Mouse (Mus musculus) right cerebral cortex, adult 18-20 months (tissue): Measurements from ENCODE around the gene Mepce.
A peak's percentile ranks its signal among the peaks of the same experiment; 100 is the strongest.

ENCODE experiments used
- DNase-seq: peaks from one replicate; pipeline ENCODE4 v3.0.0; 2022; ENCODE audit warnings: mixed read lengths

Mepce gene

DNA sequence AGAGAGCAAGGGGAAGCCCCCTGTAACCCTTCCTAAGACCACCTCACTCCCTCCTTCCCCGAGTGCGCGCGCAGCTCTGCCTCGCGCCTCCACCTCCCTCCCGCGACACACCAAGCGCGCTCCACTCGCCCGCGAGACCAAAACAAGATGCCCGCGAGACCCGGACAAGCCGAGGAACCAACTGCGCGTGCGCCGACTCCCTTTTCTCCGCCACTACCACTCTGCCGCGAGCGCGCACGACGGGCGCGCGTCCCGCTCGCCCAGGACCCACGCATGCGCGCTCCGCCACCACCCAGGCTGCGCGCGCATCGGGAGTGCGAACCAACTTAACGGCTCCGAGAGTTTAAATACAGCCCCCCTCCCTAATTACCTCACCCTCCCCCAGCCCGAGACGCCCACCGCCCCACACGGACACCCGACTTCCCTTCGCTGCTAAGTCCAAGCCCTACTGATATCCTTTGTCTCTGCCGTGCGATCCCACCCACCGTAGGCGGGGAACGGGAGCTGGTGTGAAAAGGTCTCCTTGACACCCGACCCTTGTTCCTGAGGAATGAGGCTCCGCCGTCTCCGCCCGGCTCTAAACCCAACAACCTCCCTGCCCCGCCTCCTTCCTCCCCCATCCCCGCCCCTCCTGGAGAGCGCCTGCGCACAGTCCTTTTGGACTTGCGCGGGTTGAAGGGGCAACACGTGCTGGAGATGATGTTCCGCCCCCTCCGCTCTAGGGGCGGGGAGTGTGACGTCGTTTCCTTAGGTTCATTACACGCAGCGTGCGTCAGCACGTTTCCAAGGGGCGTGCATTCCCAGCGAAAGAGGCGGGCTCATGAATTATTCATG lies 1.1 kb downstream of the Mepce start:
- DNase-seq = peak; percentile 99

DNA sequence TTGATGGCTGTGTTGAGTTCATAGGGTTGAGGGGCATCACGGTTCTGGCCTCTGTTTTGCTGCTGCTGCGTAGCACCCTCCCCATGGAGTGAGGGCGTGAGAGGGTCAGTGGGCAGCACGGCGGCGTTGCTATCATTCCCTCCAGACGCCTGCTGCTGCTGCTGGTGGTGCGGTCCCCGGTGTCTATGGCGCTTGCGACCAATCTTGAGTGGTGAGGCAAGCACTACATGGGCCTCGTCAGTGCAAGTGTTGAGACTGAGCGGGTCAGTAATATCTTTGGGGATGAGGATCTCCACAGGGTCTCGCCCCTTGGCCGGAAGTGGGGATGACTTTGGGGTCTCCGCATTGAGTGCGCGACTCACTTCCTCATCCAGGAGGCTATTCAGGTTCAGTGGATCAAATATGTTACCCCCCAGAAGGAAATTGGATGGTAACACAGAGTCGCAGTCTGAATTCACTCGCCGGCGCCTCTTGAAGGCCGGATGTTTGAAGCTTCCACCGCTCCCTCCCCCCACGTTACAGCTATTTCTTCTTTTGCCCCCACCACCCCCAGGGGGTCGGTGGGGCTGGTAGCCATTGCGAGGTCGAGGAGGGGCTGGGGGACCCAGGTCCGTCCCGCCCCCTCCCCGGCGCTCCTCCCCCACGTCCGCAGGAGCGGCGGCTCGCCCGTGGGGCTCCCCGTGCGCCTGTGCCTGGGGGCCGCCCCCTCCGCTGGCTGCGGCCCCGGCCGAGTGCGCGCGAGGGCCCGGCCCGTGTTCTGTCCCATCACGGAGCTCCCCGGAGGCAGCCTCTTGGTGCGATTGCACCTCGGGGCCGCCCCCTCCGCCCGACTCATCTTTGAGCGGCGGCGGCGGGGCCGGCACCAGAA lies 2.1 kb downstream of the Mepce start:
- DNase-seq = no peak

DNA sequence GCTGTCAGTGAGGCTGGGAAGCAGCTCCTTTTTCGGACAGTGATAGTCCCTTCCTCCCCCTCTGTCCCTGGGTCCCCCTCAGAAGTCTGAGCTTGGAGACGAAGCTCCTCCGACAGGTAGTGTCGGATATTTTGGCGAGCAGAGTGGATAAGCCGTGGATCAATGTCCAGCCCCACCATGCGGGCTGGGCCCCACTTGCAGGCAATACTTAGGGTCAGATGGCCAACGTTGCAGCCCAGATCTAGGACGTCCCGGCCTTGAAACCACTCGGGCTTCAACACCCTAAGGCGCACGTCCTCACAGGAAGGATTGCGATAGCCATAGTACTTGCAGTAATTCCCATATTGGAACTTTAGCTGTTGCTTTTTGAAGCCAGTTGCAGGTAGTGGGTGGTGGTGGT lies 2.9 kb downstream of the Mepce start:
- DNase-seq = no peak

DNA sequence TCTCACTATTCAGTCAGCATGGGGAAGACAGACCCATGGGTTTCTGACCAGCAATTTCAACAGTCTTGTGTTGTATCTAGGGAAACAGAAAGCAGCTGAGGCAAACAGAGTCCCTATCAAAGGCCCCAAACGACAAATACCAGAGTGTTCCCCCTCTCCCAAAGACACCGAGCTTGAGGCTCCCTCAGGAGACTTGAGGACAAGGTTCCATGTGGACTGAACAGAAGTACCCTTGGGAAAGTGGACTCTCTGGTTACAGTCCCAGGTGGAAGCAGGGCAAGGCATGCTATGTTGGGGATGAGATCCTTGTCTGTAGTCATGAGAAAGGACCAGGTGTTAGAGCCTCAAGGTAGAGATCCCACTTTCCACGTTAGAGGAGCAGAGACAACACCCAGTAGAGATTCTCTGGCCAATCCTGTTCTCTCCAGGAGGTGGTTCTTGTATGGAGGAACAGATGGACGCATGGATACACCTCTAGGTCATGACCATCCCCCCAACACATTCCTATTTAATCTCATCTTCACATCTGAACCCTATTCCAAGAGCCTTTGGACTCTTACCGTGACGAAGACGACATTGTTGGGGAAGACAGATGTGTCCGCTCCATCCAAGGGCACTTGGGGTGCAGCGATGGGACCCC lies 3.4 kb downstream of the Mepce start:
- DNase-seq = no peak

DNA sequence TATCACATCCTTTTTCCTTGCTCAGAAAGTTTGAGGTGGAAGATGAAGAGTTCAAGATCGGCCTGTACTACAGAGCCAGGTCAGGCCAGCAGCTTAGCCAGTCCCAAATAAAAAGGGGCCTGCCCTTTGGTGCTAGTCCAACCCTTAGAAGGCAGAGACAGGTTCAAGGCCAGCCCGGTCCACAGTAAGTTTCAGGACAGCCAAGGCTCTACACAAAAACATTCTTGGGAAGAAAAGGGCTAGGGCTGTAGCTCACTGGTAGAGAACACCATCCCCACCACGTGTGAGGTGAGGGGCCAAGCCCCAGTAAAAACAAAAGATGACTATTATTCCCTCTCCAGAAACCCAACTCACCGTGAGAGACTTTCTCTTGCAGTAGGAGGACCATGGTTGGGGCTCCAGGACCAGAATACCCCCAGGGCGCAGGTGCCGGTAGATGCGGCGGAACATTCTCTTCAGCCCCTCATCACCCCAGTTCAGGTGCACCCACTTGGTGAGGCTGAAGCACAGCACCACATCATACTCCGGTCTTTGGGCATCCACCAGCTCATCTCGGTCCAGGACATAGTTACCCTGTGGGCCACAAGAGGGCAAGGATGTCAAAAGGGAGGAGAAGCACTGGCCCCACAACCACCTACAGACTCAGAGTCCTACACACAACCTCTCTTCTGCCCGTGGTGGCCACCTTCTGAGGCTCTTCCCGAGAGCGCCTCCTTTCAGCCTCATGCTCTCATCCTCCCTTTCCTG lies 4.5 kb downstream of the Mepce start:
- no peak for DNase-seq

DNA sequence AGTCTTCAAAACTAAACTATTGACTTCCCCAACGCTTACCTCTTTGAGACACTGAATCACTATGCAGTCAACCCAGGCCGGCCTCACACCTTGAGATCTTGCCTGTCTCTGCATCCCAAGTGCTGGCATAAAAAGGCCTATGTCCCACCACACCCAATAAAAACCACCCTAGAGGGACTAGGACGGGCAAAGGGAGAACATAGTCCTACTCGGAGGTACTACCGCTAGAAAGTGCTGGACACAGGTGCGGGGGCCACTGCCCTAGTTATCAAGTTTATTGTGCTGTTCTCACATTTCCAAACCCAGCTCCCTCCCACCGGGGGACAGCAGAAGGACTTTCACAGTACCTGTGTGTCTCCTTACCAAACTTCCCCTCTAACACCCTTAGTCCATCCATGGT lies 5.8 kb downstream of the Mepce start:
- DNase-seq = no peak

DNA sequence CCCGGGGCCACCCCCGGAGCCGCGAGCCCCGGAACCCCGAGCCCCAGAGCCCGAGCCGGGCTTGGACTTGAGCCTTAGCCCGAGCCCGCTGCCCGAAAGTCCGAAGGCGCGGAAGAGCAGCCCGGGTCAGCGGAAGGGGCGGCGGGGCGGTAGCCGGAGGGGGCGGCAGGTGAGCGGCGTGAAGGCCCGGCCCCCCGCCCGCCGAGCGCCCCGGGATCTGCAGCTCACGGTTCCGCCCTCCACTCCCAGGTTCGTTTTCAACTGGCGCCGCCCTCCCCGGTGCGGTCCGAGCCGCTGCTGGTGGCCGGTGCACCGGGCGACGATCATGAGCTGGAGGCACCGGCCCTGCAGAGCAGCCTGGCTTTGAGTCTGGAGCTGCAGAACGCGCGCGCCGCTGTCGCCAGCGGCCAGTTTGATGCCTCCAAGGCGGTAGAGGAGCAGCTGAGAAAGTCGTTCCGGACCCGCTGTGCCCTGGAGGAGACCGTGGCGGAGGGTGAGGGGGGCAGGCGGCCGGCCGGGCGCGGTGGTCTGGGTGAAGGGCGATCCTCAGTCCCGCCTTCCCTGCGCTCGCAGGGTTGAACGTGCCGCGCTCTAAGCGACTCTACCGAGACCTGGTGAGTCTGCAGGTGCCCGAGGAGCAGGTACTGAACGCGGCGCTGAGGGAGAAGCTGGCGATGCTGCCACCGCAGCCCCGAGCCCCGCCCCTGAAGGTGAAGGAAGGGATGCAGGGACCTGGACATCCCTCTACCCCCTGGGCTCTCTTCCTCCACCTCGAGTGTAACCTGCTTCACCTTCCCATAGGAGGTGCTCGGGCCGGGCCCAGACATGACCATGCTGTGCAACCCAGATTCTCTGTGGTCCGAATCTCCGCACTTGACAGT lies 8.2 kb downstream of the Mepce start:
- DNase-seq = no peak

DNA sequence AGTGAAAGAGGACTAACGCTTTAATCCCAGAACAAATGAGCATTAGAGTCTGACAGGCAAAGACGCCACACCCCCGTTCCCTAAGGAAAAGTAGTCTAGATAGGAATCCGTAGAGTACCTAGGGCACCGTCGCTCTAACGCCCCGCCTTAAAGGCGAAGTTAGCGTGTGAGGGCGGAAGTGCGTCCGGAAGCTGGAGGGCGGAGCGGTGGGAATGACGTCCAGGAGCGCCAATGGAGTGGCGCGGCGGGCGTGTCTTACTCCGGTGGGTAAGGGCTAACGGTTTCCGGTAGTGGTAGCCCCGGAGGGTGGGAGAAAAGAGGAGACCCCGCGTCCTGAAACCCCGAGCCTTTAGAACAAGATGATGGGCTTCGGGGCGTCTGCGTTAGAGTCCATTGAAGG lies 8.8 kb downstream of the Mepce start, which contains the start of gene Ppp1r35:
Ppp1r35 (plus strand) TSS at position 215 of the 400 bp plus-strand sequence.
- DNase-seq = peak; percentile 98

DNA sequence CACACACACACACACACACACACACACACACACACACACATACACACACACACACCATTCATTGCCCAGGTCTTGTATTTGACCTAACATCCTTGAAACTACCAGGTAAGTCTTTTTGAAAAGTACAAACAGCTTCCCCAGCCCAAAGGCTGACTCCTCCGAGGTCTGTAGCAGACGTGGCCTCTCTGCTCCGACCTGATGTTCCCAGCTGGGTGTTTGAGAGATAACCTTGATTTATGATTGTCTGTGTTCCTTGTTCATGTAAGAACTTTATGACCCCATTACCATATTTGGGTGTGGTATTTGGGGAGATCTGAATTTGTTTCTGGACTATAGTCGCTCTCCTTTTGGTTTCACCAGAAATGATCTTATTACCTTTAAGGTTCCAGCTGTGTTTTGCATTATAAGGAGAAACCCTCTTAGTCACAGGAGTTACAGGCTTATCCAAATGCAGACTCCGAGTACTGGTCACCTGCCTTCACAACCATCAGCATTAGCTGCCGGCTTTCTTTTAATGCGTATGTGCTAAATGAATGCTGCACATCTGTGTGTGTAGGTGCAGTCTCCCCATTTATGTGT lies 10.1 kb downstream of the Mepce start:
- DNase-seq = no peak

DNA sequence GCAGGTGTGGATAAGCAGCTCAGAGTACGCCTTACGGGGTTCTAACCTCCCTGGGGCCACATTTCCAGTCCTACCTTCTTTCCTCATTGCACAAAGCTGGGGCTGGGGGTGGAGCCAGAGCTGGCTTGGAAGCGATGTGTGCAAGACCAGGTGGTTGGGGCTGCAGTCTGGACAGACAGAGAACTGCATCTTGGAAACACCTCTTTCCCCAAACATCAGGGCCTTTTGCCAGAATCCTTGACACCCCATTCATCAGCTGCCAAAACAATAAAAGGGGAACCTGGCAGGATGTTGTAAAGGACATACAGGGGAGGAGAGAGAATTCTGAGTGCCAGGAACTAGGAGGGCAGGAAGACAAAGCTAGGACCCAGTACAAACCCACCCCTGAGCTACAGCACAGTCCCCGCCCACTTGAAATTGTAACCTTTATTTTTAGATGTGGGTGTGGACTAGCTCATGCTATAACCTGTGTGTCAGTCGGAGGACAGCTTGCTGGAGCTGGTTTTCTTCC lies 11.0 kb downstream of the Mepce start:
- no peak for DNase-seq

DNA sequence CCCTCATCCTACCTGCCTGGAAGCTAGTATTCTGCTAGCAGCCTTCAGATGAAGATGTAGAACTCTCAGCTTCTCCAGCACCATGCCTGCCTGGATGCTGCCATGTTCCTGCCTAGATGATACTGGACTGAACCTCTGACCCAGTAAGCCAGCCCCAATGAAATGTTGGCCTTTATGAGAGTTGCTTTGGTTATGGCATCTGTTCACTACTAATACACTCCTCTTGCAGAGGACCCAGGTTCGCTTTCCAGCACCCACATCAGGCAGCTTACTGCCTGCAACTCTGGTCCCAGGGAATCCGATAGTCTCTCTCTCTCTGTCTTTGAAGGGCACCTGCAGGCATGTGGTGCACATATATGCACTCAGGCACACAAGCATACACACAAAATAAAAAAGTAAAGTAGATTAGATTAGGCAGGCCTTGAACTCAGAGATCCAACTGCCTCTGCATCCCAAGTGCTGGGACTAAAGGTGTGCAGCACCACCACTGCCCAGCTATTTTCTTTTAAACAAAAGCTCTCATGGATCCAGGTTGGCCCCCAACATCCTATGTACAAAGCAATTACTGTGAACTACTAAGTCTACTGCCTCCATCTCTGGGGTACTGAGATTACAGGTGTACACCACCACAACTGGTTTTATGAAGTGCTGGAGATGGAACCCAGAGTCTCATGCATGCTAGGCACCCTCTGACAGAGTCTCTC lies 11.7 kb downstream of the Mepce start:
- DNase-seq = no peak

DNA sequence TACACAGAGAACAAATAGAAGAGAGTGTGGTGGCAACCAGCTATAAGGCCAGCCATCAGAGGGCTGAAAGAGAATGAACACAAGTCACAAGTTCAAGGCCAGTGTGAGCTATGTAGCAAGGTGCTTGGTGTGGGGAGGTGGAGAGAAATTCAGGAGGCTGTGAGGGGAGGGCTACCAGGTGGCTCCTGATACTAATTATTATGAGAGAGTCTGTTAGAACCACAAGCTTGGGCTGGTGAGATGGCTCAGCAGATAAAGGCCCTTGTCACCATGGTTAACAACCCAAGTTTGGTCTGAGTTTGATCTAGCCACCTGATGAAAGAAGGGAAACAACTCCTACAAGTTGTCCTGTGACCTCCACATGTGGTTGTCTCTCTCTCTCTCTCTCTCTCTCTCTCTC lies 14.7 kb downstream of the Mepce start:
- DNase-seq = no peak

DNA sequence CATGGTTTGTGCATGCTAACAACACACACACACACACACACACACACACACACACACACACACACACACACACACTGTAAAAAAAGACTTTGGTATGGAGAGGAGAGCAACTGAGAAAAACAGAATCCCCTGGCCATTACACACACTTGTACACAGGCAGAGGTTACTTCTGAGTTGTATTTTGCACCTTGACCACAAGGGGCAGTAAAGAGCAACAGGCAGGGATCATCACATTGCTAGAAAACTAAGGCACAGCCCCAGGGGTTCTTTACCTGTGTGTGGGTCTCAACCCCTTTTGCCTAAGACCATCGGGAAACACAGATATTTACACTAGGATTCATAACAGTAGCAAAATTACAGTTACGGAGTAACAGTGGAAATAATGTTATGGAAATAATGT lies 16.7 kb downstream of the Mepce start:
- no peak for DNase-seq

DNA sequence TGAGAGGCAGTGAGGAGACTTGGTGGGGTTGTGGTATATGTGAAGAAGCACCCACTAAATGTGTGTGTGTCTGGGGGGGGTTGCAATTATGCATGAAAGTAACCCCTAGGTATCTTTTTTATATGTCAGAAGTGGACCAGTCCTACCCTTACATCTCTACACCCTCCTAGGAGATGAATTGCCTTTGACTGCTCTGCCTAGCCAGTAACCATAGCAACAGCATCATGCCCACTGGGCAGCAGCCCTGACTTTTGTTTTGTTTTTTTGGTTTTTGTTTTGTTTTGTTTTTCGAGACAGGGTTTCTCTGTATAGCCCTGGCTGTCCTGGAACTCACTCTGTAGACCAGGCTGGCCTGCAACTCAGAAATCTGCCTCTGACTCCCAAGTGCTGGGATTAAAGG lies 19.0 kb downstream of the Mepce start:
- DNase-seq = no peak

DNA sequence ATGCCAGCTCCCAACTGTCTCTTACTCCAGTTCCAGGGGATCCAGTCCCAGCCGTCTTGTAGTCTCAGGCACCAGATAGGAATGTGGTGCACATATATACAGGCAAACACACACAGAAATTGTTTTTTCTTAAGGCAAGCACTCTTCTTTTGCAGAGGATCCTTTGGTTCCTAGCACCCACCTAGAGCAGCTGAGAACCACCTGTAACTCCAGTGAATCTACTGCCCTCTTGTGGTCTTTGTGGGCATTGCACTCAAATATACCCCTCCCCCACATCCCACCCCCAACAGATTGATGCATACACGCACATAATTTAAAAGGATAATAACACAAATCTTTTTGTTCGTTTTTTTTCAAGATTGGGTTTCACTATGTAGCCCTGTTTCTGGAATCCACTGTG lies 21.2 kb downstream of the Mepce start:
- DNase-seq = no peak

DNA sequence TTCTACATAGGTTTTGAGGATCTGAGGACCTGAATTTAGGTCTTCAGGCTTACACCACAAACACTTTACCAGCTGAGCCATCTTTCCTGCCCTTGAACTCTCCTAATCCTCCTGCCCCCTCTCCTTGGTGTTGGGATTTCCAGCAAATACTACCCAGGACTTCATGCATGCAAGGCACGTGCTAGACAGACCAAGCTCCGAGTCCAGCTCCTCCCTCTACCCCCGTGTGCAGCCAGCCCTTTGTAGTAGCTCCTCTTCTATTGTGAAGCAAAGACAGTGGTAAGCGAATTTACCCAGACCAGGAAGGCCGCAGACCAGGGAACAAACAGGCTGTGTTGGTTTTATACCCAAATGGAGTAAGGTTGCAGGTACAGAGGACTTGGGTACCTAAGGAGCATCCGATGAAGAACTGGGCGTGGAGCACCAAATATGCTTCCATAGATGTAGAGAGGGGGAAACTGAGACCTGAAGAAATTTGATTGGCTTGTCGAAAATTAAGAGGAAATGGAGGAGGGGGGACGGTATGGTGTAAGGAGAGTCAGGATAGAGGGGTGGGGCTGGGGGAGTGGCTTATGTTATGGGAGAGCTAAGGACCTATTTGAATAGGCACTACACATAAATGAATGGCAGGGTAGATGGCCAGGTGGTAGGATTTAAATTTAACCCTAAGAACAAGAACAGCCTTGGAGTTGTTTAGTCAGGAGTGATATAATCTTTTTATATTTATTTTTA lies 22.7 kb downstream of the Mepce start:
- DNase-seq = no peak

DNA sequence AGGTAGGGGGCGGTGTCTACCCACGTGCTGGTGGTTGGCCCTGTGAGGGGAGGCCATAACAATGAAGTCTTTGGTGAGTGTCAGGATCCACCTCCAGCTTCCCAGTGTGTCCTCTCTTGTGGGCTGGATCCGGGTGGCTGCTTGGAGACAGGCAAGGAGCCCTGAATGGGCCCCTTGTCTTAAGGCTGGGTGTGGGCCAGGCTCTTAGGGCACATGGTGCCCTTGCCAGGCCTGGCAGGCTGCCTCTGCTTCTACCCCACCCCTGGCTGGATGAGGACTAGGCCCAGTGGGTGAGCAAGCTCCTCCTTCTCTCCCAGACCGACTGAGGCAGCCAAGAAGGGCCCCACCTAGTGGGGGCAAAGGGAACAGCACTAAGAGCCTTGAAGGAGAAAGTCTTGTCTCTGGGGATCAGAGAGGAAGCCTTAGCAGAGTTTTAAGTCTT lies 27.5 kb downstream of the Mepce start:
- DNase-seq = peak; percentile 88

DNA sequence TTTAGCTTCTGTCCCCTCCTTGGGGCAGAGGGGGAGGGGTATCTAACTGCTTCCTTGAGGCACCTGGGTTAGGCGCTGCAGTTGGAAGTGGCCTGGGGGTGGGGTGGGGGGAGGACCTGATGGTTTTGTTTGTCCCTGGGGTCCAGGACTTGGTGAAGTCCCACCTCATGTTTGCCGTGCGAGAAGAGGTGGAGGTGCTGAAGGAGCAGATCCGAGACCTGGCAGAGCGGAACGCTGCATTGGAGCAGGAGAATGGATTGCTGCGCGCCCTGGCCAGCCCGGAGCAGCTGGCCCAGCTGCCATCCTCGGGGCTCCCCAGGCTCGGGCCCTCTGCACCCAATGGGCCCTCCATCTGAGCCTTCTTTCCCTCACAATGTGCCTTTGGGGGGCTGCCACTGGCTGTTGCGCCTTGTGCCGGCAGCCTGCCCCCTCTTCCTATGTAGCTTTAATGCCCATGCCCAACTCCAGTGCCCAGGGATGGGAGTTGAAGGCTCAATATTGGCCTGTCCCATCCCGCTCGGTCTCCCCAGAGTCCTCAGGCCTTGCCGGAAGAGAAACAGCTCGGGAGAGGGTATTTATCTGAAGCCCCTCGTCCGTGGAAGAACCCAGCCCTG lies 28.4 kb downstream of the Mepce start:
- no peak for DNase-seq

DNA sequence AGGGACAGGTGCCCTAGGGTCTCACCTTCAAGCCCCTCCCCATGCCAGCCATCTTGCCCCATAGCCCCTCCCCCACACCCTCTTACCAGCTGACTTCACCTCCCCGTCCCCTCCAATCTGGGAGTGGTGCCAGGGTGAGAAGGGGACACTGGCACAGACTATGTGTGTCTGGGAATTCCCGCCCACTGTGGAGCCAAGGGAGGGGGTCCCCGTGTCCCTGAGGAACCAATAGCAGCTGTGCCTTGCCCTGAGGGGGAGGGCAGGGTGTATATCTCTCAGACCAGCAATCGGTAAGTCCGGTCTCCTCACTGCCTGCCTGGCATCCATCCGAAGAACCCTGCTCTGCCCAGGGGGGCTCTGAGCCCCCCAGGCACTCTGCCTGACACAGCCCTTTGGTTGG lies 29.6 kb downstream of the Mepce start:
- peak; percentile 89 for DNase-seq
